Comparison of ENCODE assay signal across 21 mouse cellular contexts in genomic region chr10:29324817-29325216, GRCm38 (mm10). TPM values are rescaled to one million over a fixed set of nuclear protein-coding genes. Genes with fewer than 3 reads are reported as not detected.
DNase-seq lines count a peak whose midpoint lies in the region; ATAC-seq and TF ChIP-seq lines count a peak whose summit lies in the region.
"Had no signal": no experiment of that assay in that cellular context is flagged by ENCODE, and none has a peak within 500 bp of the region (broad histone marks: within the 10 kb centered on the region; RNA-seq: fewer than 3 reads in every experiment).

No protein-coding gene starts in this region.

- no peaks in the 10 kb centered on the region for H3K36me3 ChIP-seq in intestine, embryonic 15.5 days
- H3K36me3 ChIP-seq in intestine, embryonic 16.5 days (ENCODE audit: control insufficient read depth, insufficient read depth, low read length), result no peaks in the 10 kb centered on the region
- no peaks in the 10 kb centered on the region for H3K36me3 ChIP-seq in intestine, postnatal 0 days (ENCODE audit: control insufficient read depth, insufficient read depth)
- H3K36me3 ChIP-seq in stomach, postnatal 0 days (ENCODE audit: control insufficient read depth, insufficient read depth, low read length), result no peaks in the 10 kb centered on the region

- no peaks in the 10 kb centered on the region for H3K4me1 ChIP-seq in intestine, embryonic 15.5 days (replicated peaks)
- no peaks in the 10 kb centered on the region for H3K4me1 ChIP-seq in intestine, embryonic 16.5 days (ENCODE audit: control insufficient read depth, insufficient read depth, low read length)
- no peaks in the 10 kb centered on the region for H3K4me1 ChIP-seq in intestine, postnatal 0 days (replicated peaks; ENCODE audit: control insufficient read depth, insufficient read depth, low read length)
- H3K4me1 ChIP-seq in stomach, postnatal 0 days (replicated peaks; ENCODE audit: control insufficient read depth, insufficient read depth), result no peaks in the 10 kb centered on the region

- H3K4me3 ChIP-seq in intestine, embryonic 15.5 days (replicated peaks), result no peak overlapping the region
- H3K4me3 ChIP-seq in intestine, embryonic 16.5 days (ENCODE audit: low read length), result no peak overlapping the region
- H3K4me3 ChIP-seq in intestine, postnatal 0 days (ENCODE audit: low read depth, low read length), result no peak overlapping the region
- no peak overlapping the region for H3K4me3 ChIP-seq in stomach, postnatal 0 days (ENCODE audit: low read depth, low read length)

- no peak for DNase-seq in layer of hippocampus, adult 9-11 months
- no peak for DNase-seq in left cerebral cortex, adult 18-20 months (ENCODE audit: low spot score in 2 of 2)
- DNase-seq in stomach, postnatal 0 days (ENCODE audit: low spot score), result no peak
- DNase-seq: adrenal gland, adult 2 months; adrenal gland, adult 8-10 months; adrenal gland, postnatal 10 days; adrenal gland, postnatal 14 days; adrenal gland, postnatal 25 days; adrenal gland, postnatal 36 days; B cell, adult 2 months; cerebellum, adult 11 months; cerebellum, adult 11-12 months; cerebellum, adult 18-20 months had no signal

- no peaks in the 10 kb centered on the region for H3K9me3 ChIP-seq in intestine, embryonic 15.5 days
- H3K9me3 ChIP-seq in intestine, embryonic 16.5 days (ENCODE audit: control insufficient read depth, low read length), result no peaks in the 10 kb centered on the region
- no peaks in the 10 kb centered on the region for H3K9me3 ChIP-seq in intestine, postnatal 0 days (ENCODE audit: control insufficient read depth)
- H3K9me3 ChIP-seq in stomach, postnatal 0 days (ENCODE audit: control insufficient read depth, low read length), result no peaks in the 10 kb centered on the region
- H3K9me3 ChIP-seq: G1E had no signal

- no peaks in the 10 kb centered on the region for H3K27me3 ChIP-seq in intestine, embryonic 15.5 days (replicated peaks)
- no peaks in the 10 kb centered on the region for H3K27me3 ChIP-seq in intestine, embryonic 16.5 days (replicated peaks; ENCODE audit: control insufficient read depth, insufficient read depth, low read length)
- no peaks in the 10 kb centered on the region for H3K27me3 ChIP-seq in intestine, postnatal 0 days (replicated peaks; ENCODE audit: control insufficient read depth, insufficient read depth, low read length)
- no peaks in the 10 kb centered on the region for H3K27me3 ChIP-seq in stomach, postnatal 0 days (ENCODE audit: control insufficient read depth, insufficient read depth, low read length)
- H3K27me3 ChIP-seq: CH12.LX, Patski had no signal

- TF ChIP-seq CTCF in intestine, postnatal 0 days (IDR thresholded peaks at IDR 0.05; ENCODE audit: low read depth), result no peak
- TF ChIP-seq CTCF in stomach, postnatal 0 days (IDR thresholded peaks at IDR 0.05; ENCODE audit: low read depth), result no peak

- no peak overlapping the region for H3K4me2 ChIP-seq in intestine, embryonic 15.5 days (replicated peaks)
- no peak overlapping the region for H3K4me2 ChIP-seq in intestine, embryonic 16.5 days (ENCODE audit: low read depth, low read length)
- no peak overlapping the region for H3K4me2 ChIP-seq in intestine, postnatal 0 days (replicated peaks; ENCODE audit: low read depth)
- no peak overlapping the region for H3K4me2 ChIP-seq in stomach, postnatal 0 days (replicated peaks; ENCODE audit: low read depth)

- peak; percentile 69 for ATAC-seq in intestine, embryonic 15.5 days
- ATAC-seq in intestine, embryonic 16.5 days, result peak; percentile 90
- peak; percentile 94 for ATAC-seq in intestine, postnatal 0 days
- ATAC-seq in stomach, postnatal 0 days (ENCODE audit: low FRiP score, low TSS enrichment), result no peak
- ATAC-seq: activated CD4-positive, CD25-positive, alpha-beta regulatory T cell, adult 4 months; CD4-positive, CD25-positive, alpha-beta regulatory T cell, adult 4 months; Patski had no signal

- 55% methylated on average over 2 of the region's 2 CpGs for WGBS in intestine, embryonic 15.5 days
- WGBS in intestine, embryonic 16.5 days, result 64% methylated on average over 2 of the region's 2 CpGs
- WGBS in intestine, postnatal 0 days, result 37% methylated on average over 2 of the region's 2 CpGs
- 75% methylated on average over 2 of the region's 2 CpGs for WGBS in stomach, postnatal 0 days

- no peak overlapping the region for H3K27ac ChIP-seq in intestine, embryonic 15.5 days
- no peak overlapping the region for H3K27ac ChIP-seq in intestine, embryonic 16.5 days (ENCODE audit: low read length)
- no peak overlapping the region for H3K27ac ChIP-seq in intestine, postnatal 0 days (ENCODE audit: low read depth, low read length)
- no peak overlapping the region for H3K27ac ChIP-seq in stomach, postnatal 0 days (replicated peaks)

- no peak overlapping the region for H3K9ac ChIP-seq in intestine, embryonic 15.5 days
- no peak overlapping the region for H3K9ac ChIP-seq in intestine, embryonic 16.5 days (ENCODE audit: low read depth, low read length)
- no peak overlapping the region for H3K9ac ChIP-seq in intestine, postnatal 0 days (ENCODE audit: low read depth, low read length)
- H3K9ac ChIP-seq in stomach, postnatal 0 days (ENCODE audit: low read length), result no peak overlapping the region

- no peak for TF ChIP-seq EP300 in stomach, postnatal 0 days (optimal IDR thresholded peaks at IDR 0.05)

RNA-seq across cellular contexts. Expression of gene Echdc1, which starts 11.9 kb away (rescaled TPM):
- polyA plus RNA-seq in intestine, embryonic 15.5 days (2015; fragmentation: Nextera tagmentation; extraction: Ambion mirVana), result 41.4 and 42.8 TPM in 2 replicates
- 45.6 and 49.3 TPM in 2 replicates for polyA plus RNA-seq in intestine, embryonic 16.5 days (2015; fragmentation: Nextera tagmentation; extraction: Ambion mirVana)
- 20.3 and 23.5 TPM in 2 replicates for polyA plus RNA-seq in intestine, postnatal 0 days (2015; fragmentation: Nextera tagmentation; extraction: Ambion mirVana)
- 10 to 100 TPM; 29.6 to 30.9 TPM for total RNA-seq in left cerebral cortex, adult 18-20 months (2021)
- 27.4 and 29.4 TPM in 2 replicates for polyA plus RNA-seq in stomach, postnatal 0 days (2015; fragmentation: Nextera tagmentation; extraction: Ambion mirVana)

RNA-seq across cellular contexts. Expression of gene Rnf146, which starts 37.4 kb away (rescaled TPM):
- 40.8 and 41.7 TPM in 2 replicates for polyA plus RNA-seq in intestine, embryonic 15.5 days (2015; fragmentation: Nextera tagmentation; extraction: Ambion mirVana)
- 39.0 and 42.6 TPM in 2 replicates for polyA plus RNA-seq in intestine, embryonic 16.5 days (2015; fragmentation: Nextera tagmentation; extraction: Ambion mirVana)
- polyA plus RNA-seq in intestine, postnatal 0 days (2015; fragmentation: Nextera tagmentation; extraction: Ambion mirVana), result 25.1 and 25.9 TPM in 2 replicates
- 100 to 1,000 TPM in 1 of 2 experiments, 10 to 100 TPM in 1; 97.2 to 103 TPM for total RNA-seq in left cerebral cortex, adult 18-20 months (2021)
- polyA plus RNA-seq in stomach, postnatal 0 days (2015; fragmentation: Nextera tagmentation; extraction: Ambion mirVana), result 28.8 and 30.4 TPM in 2 replicates
